Mouse (Mus musculus): ENCODE results near the gene Thap7. TPM values are rescaled to one million over a fixed set of nuclear protein-coding genes. Genes with fewer than 3 reads are reported as not detected.

Thap7 gene
- polyA plus RNA-seq, 1 experiment from 2014 or later = 21.4 TPM

- no peak for ATAC-seq (ENCODE audit: insufficient read depth)
- Histone ChIP-seq H3K4me2 (peak overlapping the region; percentile 97), H3K36me3 (replicated peaks) (peaks cover 40% of the 10 kb centered on the region), H3K4me1 (replicated peaks) (peaks cover 31% of the 10 kb centered on the region), H3K9me3 (replicated peaks) (no peaks in the 10 kb centered on the region), H3K27me3 (no peaks in the 10 kb centered on the region), H3K9ac (peak overlapping the region; percentile 79), H3K4me3 (replicated peaks) (peak overlapping the region; percentile 86), H3K27ac (replicated peaks) (peak overlapping the region; percentile 98)
- 9% methylated on average over 17 of the region's 17 CpGs for WGBS (ENCODE audit: insufficient replicate concordance)
Observed at GRCm38 (mm10) chr16:17529981-17530586, 852 bp downstream of the Thap7 start.

- no peak overlapping the region for H3K9ac ChIP-seq
- H3K27me3 ChIP-seq = no peaks in the 10 kb centered on the region
- H3K4me2 ChIP-seq = no peak overlapping the region
- H3K27ac ChIP-seq (replicated peaks) = no peak overlapping the region
- peaks cover 55% of the 10 kb centered on the region for H3K36me3 ChIP-seq (replicated peaks)
- ATAC-seq (ENCODE audit: insufficient read depth) = no peak
- 88% methylated on average over 13 of the region's 13 CpGs for WGBS (ENCODE audit: insufficient replicate concordance)
- peaks cover 31% of the 10 kb centered on the region for H3K4me1 ChIP-seq (replicated peaks)
- no peak overlapping the region for H3K4me3 ChIP-seq (replicated peaks)
- no peaks in the 10 kb centered on the region for H3K9me3 ChIP-seq (replicated peaks)
Observed at GRCm38 (mm10) chr16:17528276-17528675, 2.7 kb downstream of the Thap7 start.

GRCm38 (mm10) chr16:17527606-17528005 lies 3.3 kb downstream of the Thap7 start:
- no peaks in the 10 kb centered on the region for H3K27me3 ChIP-seq
- H3K4me3 ChIP-seq (replicated peaks) = no peak overlapping the region
- H3K27ac ChIP-seq (replicated peaks) = no peak overlapping the region
- H3K4me2 ChIP-seq = no peak overlapping the region
- H3K4me1 ChIP-seq (replicated peaks) = peaks cover 30% of the 10 kb centered on the region
- H3K9ac ChIP-seq = no peak overlapping the region
- H3K9me3 ChIP-seq (replicated peaks) = no peaks in the 10 kb centered on the region
- no peak for ATAC-seq (ENCODE audit: insufficient read depth)
- peaks cover 61% of the 10 kb centered on the region for H3K36me3 ChIP-seq (replicated peaks)

- ATAC-seq (ENCODE audit: insufficient read depth) = no peak
- Histone ChIP-seq H3K36me3 (replicated peaks) (peaks cover 75% of the 10 kb centered on the region), H3K27ac (replicated peaks) (no peak overlapping the region), H3K4me2 (no peak overlapping the region), H3K9ac (no peak overlapping the region), H3K9me3 (replicated peaks) (no peaks in the 10 kb centered on the region), H3K4me3 (replicated peaks) (no peak overlapping the region), H3K27me3 (no peaks in the 10 kb centered on the region), H3K4me1 (replicated peaks) (peaks cover 16% of the 10 kb centered on the region)
- WGBS (ENCODE audit: insufficient replicate concordance) = 81% methylated on average over 6 of the region's 6 CpGs
Observed at GRCm38 (mm10) chr16:17526223-17526622, 4.7 kb downstream of the Thap7 start.

GRCm38 (mm10) chr16:17525524-17525923 lies 5.4 kb downstream of the Thap7 start:
- ATAC-seq (ENCODE audit: insufficient read depth) = no peak
- no peak overlapping the region for H3K9ac ChIP-seq
- H3K36me3 ChIP-seq (replicated peaks) = peaks cover 82% of the 10 kb centered on the region
- no peak overlapping the region for H3K27ac ChIP-seq (replicated peaks)
- no peak overlapping the region for H3K4me3 ChIP-seq (replicated peaks)
- H3K4me2 ChIP-seq = no peak overlapping the region
- peaks cover 15% of the 10 kb centered on the region for H3K4me1 ChIP-seq (replicated peaks)
- H3K9me3 ChIP-seq (replicated peaks) = no peaks in the 10 kb centered on the region
- no peaks in the 10 kb centered on the region for H3K27me3 ChIP-seq
- 79% methylated on average over 3 of the region's 3 CpGs for WGBS (ENCODE audit: insufficient replicate concordance)

GRCm38 (mm10) chr16:17524156-17524555 lies 6.8 kb downstream of the Thap7 start:
- H3K4me1 ChIP-seq (replicated peaks) = peaks cover 5% of the 10 kb centered on the region; the same call in 1 of the 2 replicates
- peaks cover 93% of the 10 kb centered on the region for H3K36me3 ChIP-seq (replicated peaks)
- H3K4me3 ChIP-seq (replicated peaks) = no peak overlapping the region
- no peak overlapping the region for H3K4me2 ChIP-seq
- no peak overlapping the region for H3K27ac ChIP-seq (replicated peaks)
- H3K27me3 ChIP-seq = no peaks in the 10 kb centered on the region
- H3K9me3 ChIP-seq (replicated peaks) = no peaks in the 10 kb centered on the region
- no peak for ATAC-seq (ENCODE audit: insufficient read depth)
- 85% methylated on average over 11 of the region's 11 CpGs for WGBS (ENCODE audit: insufficient replicate concordance)
- no peak overlapping the region for H3K9ac ChIP-seq

- peaks cover 87% of the 10 kb centered on the region for H3K36me3 ChIP-seq (replicated peaks)
Observed at GRCm38 (mm10) chr16:17518910-17519309, 12.0 kb downstream of the Thap7 start.

GRCm38 (mm10) chr16:17511431-17511830 lies 19.5 kb downstream of the Thap7 start:
- Histone ChIP-seq H3K4me2 (no peak overlapping the region), H3K36me3 (replicated peaks) (peaks cover 50% of the 10 kb centered on the region), H3K9ac (no peak overlapping the region), H3K4me1 (replicated peaks) (peaks cover 39% of the 10 kb centered on the region), H3K27ac (replicated peaks) (no peak overlapping the region), H3K27me3 (no peaks in the 10 kb centered on the region), H3K9me3 (replicated peaks) (no peaks in the 10 kb centered on the region), H3K4me3 (replicated peaks) (no peak overlapping the region)
- WGBS (ENCODE audit: insufficient replicate concordance) = 66% methylated on average over 4 of the region's 4 CpGs
- no peak for ATAC-seq (ENCODE audit: insufficient read depth)

More at GRCm38 (mm10) chr16:17518910-17519309, 12.0 kb downstream of the Thap7 start:
- WGBS (ENCODE audit: insufficient replicate concordance) = 68% methylated on average over 2 of the region's 2 CpGs
- Histone ChIP-seq H3K4me3 (replicated peaks) (no peak overlapping the region), H3K9me3 (replicated peaks) (no peaks in the 10 kb centered on the region), H3K4me2 (no peak overlapping the region), H3K9ac (no peak overlapping the region), H3K27ac (replicated peaks) (no peak overlapping the region), H3K27me3 (no peaks in the 10 kb centered on the region), H3K4me1 (replicated peaks) (no peaks in the 10 kb centered on the region)
- no peak for ATAC-seq (ENCODE audit: insufficient read depth)

- Histone ChIP-seq H3K4me1 (replicated peaks) (peaks cover 39% of the 10 kb centered on the region), H3K27ac (replicated peaks) (peak overlapping the region; percentile 21; the same call in 1 of the 2 replicates), H3K4me2 (peak overlapping the region; percentile 89; the same call in 1 of the 2 replicates), H3K36me3 (replicated peaks) (peaks cover 42% of the 10 kb centered on the region), H3K9ac (no peak overlapping the region), H3K4me3 (replicated peaks) (no peak overlapping the region), H3K27me3 (peaks cover 6% of the 10 kb centered on the region; the same call in 1 of the 2 replicates), H3K9me3 (replicated peaks) (no peaks in the 10 kb centered on the region)
- ATAC-seq (ENCODE audit: insufficient read depth) = no peak
- 28% methylated on average over 2 of the region's 2 CpGs for WGBS (ENCODE audit: insufficient replicate concordance)
Observed at GRCm38 (mm10) chr16:17510686-17511085, 20.2 kb downstream of the Thap7 start.

- Histone ChIP-seq H3K27ac (replicated peaks) (peak overlapping the region; percentile 21; the same call in 1 of the 2 replicates), H3K4me2 (peak overlapping the region; percentile 89), H3K27me3 (peaks cover 6% of the 10 kb centered on the region; the same call in 1 of the 2 replicates), H3K9me3 (replicated peaks) (no peaks in the 10 kb centered on the region), H3K4me1 (replicated peaks) (peaks cover 39% of the 10 kb centered on the region), H3K4me3 (replicated peaks) (peak overlapping the region; percentile 84; the same call in 1 of the 2 replicates), H3K36me3 (replicated peaks) (peaks cover 37% of the 10 kb centered on the region), H3K9ac (no peak overlapping the region)
- 93% methylated on average over 2 of the region's 2 CpGs for WGBS (ENCODE audit: insufficient replicate concordance)
- ATAC-seq (ENCODE audit: insufficient read depth) = no peak
Observed at GRCm38 (mm10) chr16:17510143-17510542, 20.8 kb downstream of the Thap7 start.

- Histone ChIP-seq H3K27me3 (peaks cover 13% of the 10 kb centered on the region; the same call in 1 of the 2 replicates), H3K4me2 (peak overlapping the region; percentile 89), H3K9me3 (replicated peaks) (no peaks in the 10 kb centered on the region), H3K4me3 (replicated peaks) (peak overlapping the region; percentile 84), H3K27ac (replicated peaks) (peak overlapping the region; percentile 94), H3K9ac (peak overlapping the region; percentile 78), H3K36me3 (replicated peaks) (peaks cover 30% of the 10 kb centered on the region), H3K4me1 (replicated peaks) (peaks cover 39% of the 10 kb centered on the region)
- 8% methylated on average over 9 of the region's 9 CpGs for WGBS (ENCODE audit: insufficient replicate concordance)
- ATAC-seq (ENCODE audit: insufficient read depth) = peak; percentile 11; the same call in 1 of the 2 replicates
Observed at GRCm38 (mm10) chr16:17509240-17509597, 21.7 kb downstream of the Thap7 start.
